Mouse (Mus musculus): ENCODE data around the gene Gxylt2.
A peak's percentile ranks its signal among the peaks of the same experiment; 100 is the strongest.

Gxylt2 gene

GRCm38 (mm10) chr6:100704574-100705365 lies at the start of gene Gxylt2:
Gxylt2 (plus strand) TSS chr6:100704734.
- peak; percentile 74 for DNase-seq (ENCODE audit: extremely low spot score)

GRCm38 (mm10) chr6:100660395-100660794 lies 44.1 kb upstream of the Gxylt2 start:
- DNase-seq (ENCODE audit: extremely low spot score): no peak

- no peak for DNase-seq (ENCODE audit: extremely low spot score)
Measured at GRCm38 (mm10) chr6:100662224-100662623, 42.3 kb upstream of the Gxylt2 start.

GRCm38 (mm10) chr6:100667644-100668043 lies 36.9 kb upstream of the Gxylt2 start:
- no peak for DNase-seq (ENCODE audit: extremely low spot score)

- DNase-seq (ENCODE audit: extremely low spot score): no peak
Measured at GRCm38 (mm10) chr6:100668858-100669257, 35.7 kb upstream of the Gxylt2 start.

GRCm38 (mm10) chr6:100670370-100670841 lies 34.1 kb upstream of the Gxylt2 start:
- DNase-seq (ENCODE audit: extremely low spot score): peak; percentile 52

- peak; percentile 80 for DNase-seq (ENCODE audit: extremely low spot score)
Measured at GRCm38 (mm10) chr6:100670880-100671344, 33.6 kb upstream of the Gxylt2 start, which contains the start of gene Shq1. Shq1 (minus strand) TSS chr6:100671157.

GRCm38 (mm10) chr6:100671401-100671800 lies 33.1 kb upstream of the Gxylt2 start:
- DNase-seq (ENCODE audit: extremely low spot score): no peak

- peak; percentile 22 for DNase-seq (ENCODE audit: extremely low spot score)
Measured at GRCm38 (mm10) chr6:100674974-100675373, 29.6 kb upstream of the Gxylt2 start.

- DNase-seq (ENCODE audit: extremely low spot score): no peak
Measured at GRCm38 (mm10) chr6:100676461-100676860, 28.1 kb upstream of the Gxylt2 start.

GRCm38 (mm10) chr6:100678636-100679035 lies 25.9 kb upstream of the Gxylt2 start:
- no peak for DNase-seq (ENCODE audit: extremely low spot score)

- DNase-seq (ENCODE audit: extremely low spot score): no peak
Measured at GRCm38 (mm10) chr6:100686341-100686740, 18.2 kb upstream of the Gxylt2 start.

GRCm38 (mm10) chr6:100699986-100700385 lies 4.5 kb upstream of the Gxylt2 start:
- DNase-seq (ENCODE audit: extremely low spot score): no peak

GRCm38 (mm10) chr6:100700774-100701173 lies 3.8 kb upstream of the Gxylt2 start:
- no peak for DNase-seq (ENCODE audit: extremely low spot score)

- DNase-seq (ENCODE audit: extremely low spot score): no peak
Measured at GRCm38 (mm10) chr6:100704197-100704573, 349 bp upstream of the Gxylt2 start.

- peak; percentile 55 for DNase-seq (ENCODE audit: extremely low spot score)
Measured at GRCm38 (mm10) chr6:100705366-100705811, 855 bp downstream of the Gxylt2 start.

GRCm38 (mm10) chr6:100706861-100707260 lies 2.3 kb downstream of the Gxylt2 start:
- DNase-seq (ENCODE audit: extremely low spot score): no peak

- no peak for DNase-seq (ENCODE audit: extremely low spot score)
Measured at GRCm38 (mm10) chr6:100707557-100707956, 3.0 kb downstream of the Gxylt2 start.

- DNase-seq (ENCODE audit: extremely low spot score): no peak
Measured at GRCm38 (mm10) chr6:100708248-100708647, 3.7 kb downstream of the Gxylt2 start.

- no peak for DNase-seq (ENCODE audit: extremely low spot score)
Measured at GRCm38 (mm10) chr6:100708996-100709395, 4.5 kb downstream of the Gxylt2 start.

GRCm38 (mm10) chr6:100709483-100709882 lies 4.9 kb downstream of the Gxylt2 start:
- DNase-seq (ENCODE audit: extremely low spot score): no peak

GRCm38 (mm10) chr6:100710170-100710569 lies 5.6 kb downstream of the Gxylt2 start:
- DNase-seq (ENCODE audit: extremely low spot score): no peak

GRCm38 (mm10) chr6:100710866-100711265 lies 6.3 kb downstream of the Gxylt2 start:
- no peak for DNase-seq (ENCODE audit: extremely low spot score)
